Mouse (Mus musculus): ENCODE data around the gene Ctrc. TPM values are rescaled to one million over a fixed set of nuclear protein-coding genes. Genes with fewer than 3 reads are reported as not detected.

The Ctrc gene
- polyA plus RNA-seq, 1 experiment from 2014 or later = not detected

GRCm38 (mm10) chr4:141793282-141794151 is 52.6 kb downstream of the Ctrc start, which contains the start of gene Casp9:
TSS of gene Casp9 (plus strand) at chr4:141793612.
- Histone ChIP-seq H3K36me3 (ENCODE audit: control insufficient read depth, insufficient read depth, low read length) (no peaks in the 10 kb centered on the region), H3K27ac (ENCODE audit: low read depth, low read length) (peak within 1 kb of the TSS; percentile 80), H3K9ac (ENCODE audit: low read length) (peak within 1 kb of the TSS; percentile 72), H3K9me3 (ENCODE audit: control insufficient read depth, low read length) (no peaks in the 10 kb centered on the region), H3K4me2 (ENCODE audit: low read depth, low read length, severe bottlenecking) (peak within 1 kb of the TSS; percentile 45), H3K27me3 (ENCODE audit: control insufficient read depth, insufficient read depth, low read length) (no peaks in the 10 kb centered on the region), H3K4me1 (replicated peaks; ENCODE audit: control insufficient read depth, insufficient read depth, low read length) (peaks cover 7% of the 10 kb centered on the region), H3K4me3 (ENCODE audit: low read depth, low read length) (peak within 1 kb of the TSS; percentile 67)
- under 1% methylated on average over 75 of the region's 80 CpGs for WGBS
- ATAC-seq (replicated peaks; ENCODE audit: low FRiP score) (peak; percentile 84), DNase-seq (ENCODE audit: low spot score) (peak; percentile 99)

GRCm38 (mm10) chr4:141792554-141793281 is 53.4 kb downstream of the Ctrc start:
- WGBS = 14% methylated on average over 10 of the region's 10 CpGs
- H3K4me3 ChIP-seq (ENCODE audit: low read depth, low read length) = peak overlapping the region; percentile 67
- H3K9me3 ChIP-seq (ENCODE audit: control insufficient read depth, low read length) = no peaks in the 10 kb centered on the region
- no peaks in the 10 kb centered on the region for H3K27me3 ChIP-seq (ENCODE audit: control insufficient read depth, insufficient read depth, low read length)
- peaks cover 7% of the 10 kb centered on the region for H3K4me1 ChIP-seq (replicated peaks; ENCODE audit: control insufficient read depth, insufficient read depth, low read length)
- H3K36me3 ChIP-seq (ENCODE audit: control insufficient read depth, insufficient read depth, low read length) = no peaks in the 10 kb centered on the region
- no peak for DNase-seq (ENCODE audit: low spot score)
- H3K9ac ChIP-seq (ENCODE audit: low read length) = peak overlapping the region; percentile 30; the same call in 1 of the 2 replicates
- H3K4me2 ChIP-seq (ENCODE audit: low read depth, low read length, severe bottlenecking) = peak overlapping the region; percentile 45
- H3K27ac ChIP-seq (ENCODE audit: low read depth, low read length) = peak overlapping the region; percentile 80
- ATAC-seq (replicated peaks; ENCODE audit: low FRiP score) = no peak

GRCm38 (mm10) chr4:141791951-141792350 is 54.2 kb downstream of the Ctrc start:
- Histone ChIP-seq H3K27me3 (ENCODE audit: control insufficient read depth, insufficient read depth, low read length) (no peaks in the 10 kb centered on the region), H3K36me3 (ENCODE audit: control insufficient read depth, insufficient read depth, low read length) (no peaks in the 10 kb centered on the region), H3K4me1 (replicated peaks; ENCODE audit: control insufficient read depth, insufficient read depth, low read length) (peaks cover 7% of the 10 kb centered on the region), H3K4me3 (ENCODE audit: low read depth, low read length) (no peak overlapping the region), H3K9ac (ENCODE audit: low read length) (no peak overlapping the region), H3K4me2 (ENCODE audit: low read depth, low read length, severe bottlenecking) (no peak overlapping the region), H3K9me3 (ENCODE audit: control insufficient read depth, low read length) (no peaks in the 10 kb centered on the region), H3K27ac (ENCODE audit: low read depth, low read length) (no peak overlapping the region)
- WGBS = 91% methylated on average over 8 of the region's 8 CpGs
- no peak for ATAC-seq (replicated peaks; ENCODE audit: low FRiP score)
- DNase-seq (ENCODE audit: low spot score) = no peak

GRCm38 (mm10) chr4:141791486-141791885 is 54.7 kb downstream of the Ctrc start:
- no peak for ATAC-seq (replicated peaks; ENCODE audit: low FRiP score)

GRCm38 (mm10) chr4:141790524-141790990 is 55.6 kb downstream of the Ctrc start, which contains the start of gene Dnajc16:
TSS of gene Dnajc16 (minus strand) at chr4:141790931.
- under 1% methylated on average over 42 of the region's 42 CpGs for WGBS
- DNase-seq (ENCODE audit: low spot score) (peak; percentile 98), ATAC-seq (replicated peaks; ENCODE audit: low FRiP score) (peak; percentile 87)
- Histone ChIP-seq H3K4me2 (ENCODE audit: low read depth, low read length, severe bottlenecking) (peak within 1 kb of the TSS; percentile 80), H3K27ac (ENCODE audit: low read depth, low read length) (peak within 1 kb of the TSS; percentile 2; the same call in 1 of the 2 replicates), H3K36me3 (ENCODE audit: control insufficient read depth, insufficient read depth, low read length) (no peaks in the 10 kb centered on the region), H3K9me3 (ENCODE audit: control insufficient read depth, low read length) (no peaks in the 10 kb centered on the region), H3K4me1 (replicated peaks; ENCODE audit: control insufficient read depth, insufficient read depth, low read length) (peaks cover 7% of the 10 kb centered on the region), H3K9ac (ENCODE audit: low read length) (peak within 1 kb of the TSS; percentile 82), H3K4me3 (ENCODE audit: low read depth, low read length) (peak within 1 kb of the TSS; percentile 81), H3K27me3 (ENCODE audit: control insufficient read depth, insufficient read depth, low read length) (no peaks in the 10 kb centered on the region)

More at GRCm38 (mm10) chr4:141791486-141791885, 54.7 kb downstream of the Ctrc start:
- Histone ChIP-seq H3K4me1 (replicated peaks; ENCODE audit: control insufficient read depth, insufficient read depth, low read length) (peaks cover 7% of the 10 kb centered on the region), H3K27me3 (ENCODE audit: control insufficient read depth, insufficient read depth, low read length) (no peaks in the 10 kb centered on the region), H3K27ac (ENCODE audit: low read depth, low read length) (no peak overlapping the region), H3K4me2 (ENCODE audit: low read depth, low read length, severe bottlenecking) (no peak overlapping the region), H3K4me3 (ENCODE audit: low read depth, low read length) (no peak overlapping the region), H3K36me3 (ENCODE audit: control insufficient read depth, insufficient read depth, low read length) (no peaks in the 10 kb centered on the region), H3K9me3 (ENCODE audit: control insufficient read depth, low read length) (no peaks in the 10 kb centered on the region), H3K9ac (ENCODE audit: low read length) (no peak overlapping the region)
- DNase-seq (ENCODE audit: low spot score) = no peak
- 86% methylated on average over 7 of the region's 7 CpGs for WGBS

- Histone ChIP-seq H3K9me3 (ENCODE audit: control insufficient read depth, low read length) (no peaks in the 10 kb centered on the region), H3K36me3 (ENCODE audit: control insufficient read depth, insufficient read depth, low read length) (no peaks in the 10 kb centered on the region), H3K9ac (ENCODE audit: low read length) (peak overlapping the region; percentile 82), H3K4me2 (ENCODE audit: low read depth, low read length, severe bottlenecking) (peak overlapping the region; percentile 80), H3K27ac (ENCODE audit: low read depth, low read length) (0 out of 2 replicates have a peak overlapping the region, but pooled peaks have one; percentile 2), H3K4me1 (replicated peaks; ENCODE audit: control insufficient read depth, insufficient read depth, low read length) (peaks cover 7% of the 10 kb centered on the region), H3K27me3 (ENCODE audit: control insufficient read depth, insufficient read depth, low read length) (no peaks in the 10 kb centered on the region), H3K4me3 (ENCODE audit: low read depth, low read length) (peak overlapping the region; percentile 81)
- ATAC-seq (replicated peaks; ENCODE audit: low FRiP score) = no peak
- WGBS = 53% methylated on average over 3 of the region's 3 CpGs
- DNase-seq (ENCODE audit: low spot score) = no peak
These were observed 56.5 kb downstream of the Ctrc start for GRCm38 (mm10) chr4:141789564-141790218.

GRCm38 (mm10) chr4:141787462-141787861 is 58.7 kb downstream of the Ctrc start:
- no peak for ATAC-seq (replicated peaks; ENCODE audit: low FRiP score)

GRCm38 (mm10) chr4:141787046-141787445 is 59.1 kb downstream of the Ctrc start:
- Histone ChIP-seq H3K36me3 (ENCODE audit: control insufficient read depth, insufficient read depth, low read length) (no peaks in the 10 kb centered on the region), H3K4me3 (ENCODE audit: low read depth, low read length) (no peak overlapping the region), H3K9me3 (ENCODE audit: control insufficient read depth, low read length) (no peaks in the 10 kb centered on the region), H3K4me1 (replicated peaks; ENCODE audit: control insufficient read depth, insufficient read depth, low read length) (peaks cover 3% of the 10 kb centered on the region), H3K9ac (ENCODE audit: low read length) (no peak overlapping the region), H3K4me2 (ENCODE audit: low read depth, low read length, severe bottlenecking) (no peak overlapping the region), H3K27me3 (ENCODE audit: control insufficient read depth, insufficient read depth, low read length) (no peaks in the 10 kb centered on the region), H3K27ac (ENCODE audit: low read depth, low read length) (no peak overlapping the region)
- no peak for ATAC-seq (replicated peaks; ENCODE audit: low FRiP score)
- 88% methylated on average over 6 of the region's 6 CpGs for WGBS
- no peak for DNase-seq (ENCODE audit: low spot score)

More at GRCm38 (mm10) chr4:141787462-141787861, 58.7 kb downstream of the Ctrc start:
- H3K4me1 ChIP-seq (replicated peaks; ENCODE audit: control insufficient read depth, insufficient read depth, low read length) = peaks cover 3% of the 10 kb centered on the region
- H3K9me3 ChIP-seq (ENCODE audit: control insufficient read depth, low read length) = no peaks in the 10 kb centered on the region
- no peaks in the 10 kb centered on the region for H3K27me3 ChIP-seq (ENCODE audit: control insufficient read depth, insufficient read depth, low read length)
- 94% methylated on average over 7 of the region's 7 CpGs for WGBS
- H3K4me3 ChIP-seq (ENCODE audit: low read depth, low read length) = no peak overlapping the region
- no peak for DNase-seq (ENCODE audit: low spot score)
- no peak overlapping the region for H3K9ac ChIP-seq (ENCODE audit: low read length)
- H3K36me3 ChIP-seq (ENCODE audit: control insufficient read depth, insufficient read depth, low read length) = no peaks in the 10 kb centered on the region
- H3K4me2 ChIP-seq (ENCODE audit: low read depth, low read length, severe bottlenecking) = no peak overlapping the region
- no peak overlapping the region for H3K27ac ChIP-seq (ENCODE audit: low read depth, low read length)
